Mouse (Mus musculus) bone marrow, adult 2 months (tissue): ENCODE measurements around the gene B3gnt6. TPM values are rescaled to one million over a fixed set of nuclear protein-coding genes. Genes with fewer than 3 reads are reported as not detected.
A peak's percentile ranks its signal among the peaks of the same experiment; 100 is the strongest.

Experiments used
- H3K27ac ChIP-seq: fragments of 200-500 bp; 2 replicates; pipeline ENCODE4 v1.5.1; 2012; ENCODE audit warnings: low read depth, mild to moderate bottlenecking, control low read depth, inconsistent platforms, low read length; ENCODE audit not compliant: control insufficient read depth, poor library complexity, insufficient read depth
- H3K4me1 ChIP-seq: fragments of 200-500 bp; 2 replicates; pipeline ENCODE4 v1.6.1; 2011; ENCODE audit warnings: low read length; ENCODE audit not compliant: control insufficient read depth, insufficient read depth
- H3K4me3 ChIP-seq: fragments of 200-500 bp; replicated peaks from 2 replicates; pipeline ENCODE3; 2011; ENCODE audit warnings: mild to moderate bottlenecking, low read depth, low read length, control low read depth; ENCODE audit not compliant: control insufficient read depth
- CTCF ChIP-seq: fragments of 200-500 bp; IDR thresholded peaks from 2 replicates; pipeline ENCODE4 v1.5.1; 2011; ENCODE audit warnings: low read length, control low read depth; ENCODE audit not compliant: control insufficient read depth, insufficient read depth
- POLR2A ChIP-seq: fragments of 200-500 bp; IDR thresholded peaks from 2 replicates; pipeline ENCODE4 v1.6.1; 2011; ENCODE audit warnings: low read depth, mild to moderate bottlenecking, control low read depth, low read length, borderline replicate concordance; ENCODE audit not compliant: control insufficient read depth
- WGBS: fragments of 180-500 bp; shearing (Covaris S2); methylation state at CpG from one replicate; pipeline ENCODE4 v1.1.7; 2018; 5-methylcytosine and 5-hydroxymethylcytosine counted together
- polyA plus RNA-seq: library from polyadenylated mRNA; stranded (reverse); fragments of >200 nt; gene quantifications from 2 replicates; pipeline ENCODE4 v1.2.4, GENCODE M21; 2011; ENCODE audit warnings: low replicate concordance; ENCODE audit not compliant: missing spikeins, insufficient read depth, insufficient read length

The B3gnt6 gene
- polyA plus RNA-seq, 1 experiment, result 0.62 TPM

DNA sequence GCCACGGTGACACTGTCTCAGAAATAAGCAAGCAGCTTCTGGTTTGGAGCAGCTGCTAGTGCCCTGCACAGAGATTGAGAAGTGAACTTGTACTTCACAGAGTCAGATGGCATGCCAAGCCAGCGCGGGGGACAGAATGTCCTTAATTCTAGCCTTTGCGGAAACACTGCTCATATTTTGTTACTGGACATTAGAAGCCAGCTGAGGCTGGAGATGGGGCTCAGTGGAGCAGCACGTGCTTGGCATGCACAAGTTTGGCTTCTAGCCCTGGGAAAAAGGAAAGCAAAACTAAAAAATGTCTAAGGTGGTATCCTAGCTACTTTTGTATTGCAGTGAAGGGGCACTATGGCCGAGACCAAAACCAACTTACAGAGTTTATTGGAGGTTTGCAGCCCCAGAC lies 14.0 kb downstream of the B3gnt6 start:
- H3K27ac ChIP-seq, result no peak overlapping the region
- no peaks in the 10 kb centered on the region; the same call in 1 of the 2 replicates for H3K4me1 ChIP-seq
- TF ChIP-seq POLR2A, result no peak
- TF ChIP-seq CTCF, result no peak
- no peak overlapping the region for H3K4me3 ChIP-seq
- WGBS, result 54% methylated on average over 6 of the region's 6 CpGs

DNA sequence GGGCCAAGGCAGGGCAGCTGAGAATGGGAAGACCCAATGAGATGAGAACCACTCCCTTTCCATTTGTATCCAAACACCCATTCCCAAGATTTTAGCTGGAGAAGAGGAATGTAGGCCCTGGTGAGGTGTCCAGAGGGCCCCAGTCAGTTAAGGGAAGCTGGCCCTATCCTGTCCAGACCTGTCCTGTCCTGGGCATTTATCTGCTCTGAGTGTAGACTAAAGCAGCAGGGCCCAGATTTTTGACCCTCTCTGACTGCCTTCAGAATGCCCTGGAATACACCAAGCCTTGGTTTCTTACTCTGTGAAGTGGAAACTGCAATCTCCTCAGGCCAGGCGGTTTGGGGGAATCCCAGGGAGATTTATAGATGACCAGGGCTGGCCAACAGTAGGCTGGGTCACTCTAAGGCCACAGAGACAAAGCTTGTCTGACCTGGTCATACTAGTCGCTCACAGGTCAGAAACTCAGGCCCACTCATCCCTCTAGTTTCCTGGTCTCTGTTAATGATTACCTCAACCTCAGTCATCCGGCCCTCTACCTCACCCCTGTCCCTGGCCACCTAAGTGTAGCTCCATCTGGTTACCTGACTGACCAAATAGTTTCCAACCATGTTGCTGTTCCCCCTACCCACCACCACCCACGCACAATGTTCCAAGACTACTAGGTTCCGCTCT lies 20.6 kb downstream of the B3gnt6 start:
- Histone ChIP-seq H3K4me1 (peaks cover 2% of the 10 kb centered on the region), H3K27ac (peak overlapping the region; percentile 70), H3K4me3 (peak overlapping the region; percentile 91)
- TF ChIP-seq POLR2A, result no peak
- no peak for TF ChIP-seq CTCF
- whole genome bisulfite sequencing, result 88% methylated on average over 5 of the region's 5 CpGs

DNA sequence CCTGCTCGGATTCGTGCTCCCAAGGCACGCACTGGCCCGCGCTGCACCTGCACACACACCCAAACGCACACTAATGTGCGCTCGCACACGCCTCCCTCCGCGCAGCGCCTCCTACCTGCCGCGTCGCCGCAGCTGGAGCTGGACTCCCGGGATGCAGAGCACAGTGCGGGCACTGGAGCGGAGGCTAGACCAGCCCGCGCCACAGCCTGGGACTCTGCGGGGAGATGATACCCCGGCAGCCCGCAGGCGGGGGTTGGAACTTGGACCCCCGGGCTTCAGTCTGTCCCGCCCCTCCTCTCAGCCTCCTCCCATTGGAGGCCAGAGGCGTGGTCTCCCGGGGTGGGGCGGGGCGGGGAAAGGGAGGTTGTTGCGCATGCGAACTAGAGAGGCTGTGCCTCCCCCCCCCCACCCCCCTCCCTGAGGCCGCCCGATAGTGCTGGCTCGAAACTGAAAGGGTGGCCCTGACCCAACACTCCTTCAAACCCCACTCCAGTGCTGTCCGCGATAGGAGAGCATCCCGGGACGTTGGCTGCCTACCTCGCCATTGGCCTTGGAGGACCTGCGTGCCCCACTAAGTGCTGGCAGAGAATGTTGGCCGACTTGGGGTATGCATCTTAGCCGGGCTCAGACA lies 21.2 kb downstream of the B3gnt6 start, which contains the start of gene Capn5:
Capn5 (minus strand) TSS at position 346 of the 631 bp plus-strand sequence.
- Histone ChIP-seq H3K27ac (peak within 1 kb of the TSS; percentile 76), H3K4me1 (peaks cover 3% of the 10 kb centered on the region), H3K4me3 (peak within 1 kb of the TSS; percentile 91)
- TF ChIP-seq POLR2A (peak; percentile 88), CTCF (peak; percentile 52; the same call in 1 of the 2 replicates)
- WGBS, result 1% methylated on average over 44 of the region's 44 CpGs

DNA sequence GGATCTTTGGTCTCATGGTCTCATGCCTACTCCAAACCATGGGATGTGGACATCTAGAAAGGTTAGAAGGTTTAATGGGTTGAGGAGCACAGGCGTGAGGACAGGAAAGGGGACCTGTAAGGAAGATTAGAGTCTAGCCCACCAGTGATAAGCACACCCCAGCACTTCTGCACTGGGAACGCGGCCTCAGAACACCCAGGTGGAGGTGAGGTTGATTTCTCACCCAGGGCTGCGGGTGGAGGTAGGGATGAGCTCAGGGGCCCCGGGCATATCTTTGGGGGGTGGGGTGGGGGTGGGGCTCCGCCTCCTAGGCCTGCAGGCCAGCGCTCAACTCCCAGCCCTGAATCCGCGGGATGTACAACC lies 21.7 kb downstream of the B3gnt6 start:
- WGBS, result 7% methylated on average over 9 of the region's 9 CpGs
- peak overlapping the region; percentile 76 for H3K27ac ChIP-seq
- H3K4me1 ChIP-seq, result peaks cover 3% of the 10 kb centered on the region

DNA sequence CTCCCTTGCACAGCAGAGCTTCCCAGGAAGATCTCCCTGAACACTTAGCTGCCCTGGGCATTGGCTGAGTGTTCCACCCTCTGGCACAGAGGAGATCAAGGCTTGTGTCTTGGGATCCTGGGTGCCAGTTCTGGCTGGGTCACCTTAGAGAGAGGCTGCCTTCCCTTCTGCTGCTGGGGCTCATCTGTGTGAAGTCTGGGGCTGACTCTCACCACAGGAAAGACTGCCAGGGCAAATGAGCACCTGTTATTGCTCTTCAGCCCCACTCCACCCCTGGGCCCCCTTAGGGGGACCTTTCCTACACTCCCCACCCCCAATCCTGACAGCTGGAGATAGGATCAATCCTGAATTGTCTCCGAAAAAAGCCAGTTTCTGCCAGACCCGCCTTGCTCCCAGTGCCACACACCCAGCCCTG lies 22.2 kb downstream of the B3gnt6 start:
- H3K4me3 ChIP-seq, result peak overlapping the region; percentile 57
- H3K27ac ChIP-seq, result peak overlapping the region; percentile 76
- H3K4me1 ChIP-seq, result peaks cover 3% of the 10 kb centered on the region
- WGBS, result 46% methylated on average over 2 of the region's 2 CpGs
- no peak for TF ChIP-seq POLR2A
- no peak for TF ChIP-seq CTCF

More for the DNA sequence above, 21.7 kb downstream of the B3gnt6 start:
- TF ChIP-seq POLR2A, result no peak
- peak overlapping the region; percentile 76 for H3K4me3 ChIP-seq

DNA sequence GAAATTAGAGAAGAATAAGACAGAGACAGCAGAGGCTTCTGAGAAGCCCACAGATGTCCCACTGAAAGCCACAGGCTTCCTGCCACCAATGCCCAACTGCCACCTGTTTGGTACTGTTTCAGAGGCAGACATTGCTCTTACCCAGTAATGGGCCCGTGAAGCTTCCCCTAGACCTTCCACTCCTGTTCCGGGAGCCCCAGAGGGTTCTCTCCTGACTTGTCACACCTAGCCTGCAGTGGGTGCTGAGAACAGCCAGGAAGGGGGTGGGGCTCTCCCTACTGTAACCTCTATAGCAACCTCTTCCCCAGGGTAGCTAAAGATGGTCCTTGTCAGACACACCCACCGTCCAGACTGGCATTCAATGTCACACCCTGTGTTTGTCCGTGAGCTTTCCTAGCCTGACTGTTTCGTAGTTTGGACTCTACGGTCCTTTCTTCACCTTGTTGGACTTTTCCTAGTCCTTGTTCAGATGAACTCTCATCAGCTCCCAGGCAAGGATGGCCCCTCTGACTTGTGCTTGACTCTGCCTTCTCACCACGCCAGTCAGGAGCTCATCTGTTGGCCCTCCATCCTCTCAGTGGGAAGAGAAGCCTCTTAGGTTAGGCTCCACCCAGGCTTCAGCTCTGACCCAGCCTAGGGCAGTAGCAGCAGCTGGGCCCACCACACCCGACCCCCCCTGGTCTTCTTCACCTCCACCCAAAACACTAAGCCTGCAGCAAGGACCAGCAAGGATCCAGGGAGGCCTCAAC lies 22.8 kb downstream of the B3gnt6 start:
- Histone ChIP-seq H3K4me3 (peak overlapping the region; percentile 57), H3K27ac (peak overlapping the region; percentile 76), H3K4me1 (peaks cover 3% of the 10 kb centered on the region)
- WGBS, result 49% methylated on average over 8 of the region's 8 CpGs
- TF ChIP-seq CTCF, result no peak
- no peak for TF ChIP-seq POLR2A

DNA sequence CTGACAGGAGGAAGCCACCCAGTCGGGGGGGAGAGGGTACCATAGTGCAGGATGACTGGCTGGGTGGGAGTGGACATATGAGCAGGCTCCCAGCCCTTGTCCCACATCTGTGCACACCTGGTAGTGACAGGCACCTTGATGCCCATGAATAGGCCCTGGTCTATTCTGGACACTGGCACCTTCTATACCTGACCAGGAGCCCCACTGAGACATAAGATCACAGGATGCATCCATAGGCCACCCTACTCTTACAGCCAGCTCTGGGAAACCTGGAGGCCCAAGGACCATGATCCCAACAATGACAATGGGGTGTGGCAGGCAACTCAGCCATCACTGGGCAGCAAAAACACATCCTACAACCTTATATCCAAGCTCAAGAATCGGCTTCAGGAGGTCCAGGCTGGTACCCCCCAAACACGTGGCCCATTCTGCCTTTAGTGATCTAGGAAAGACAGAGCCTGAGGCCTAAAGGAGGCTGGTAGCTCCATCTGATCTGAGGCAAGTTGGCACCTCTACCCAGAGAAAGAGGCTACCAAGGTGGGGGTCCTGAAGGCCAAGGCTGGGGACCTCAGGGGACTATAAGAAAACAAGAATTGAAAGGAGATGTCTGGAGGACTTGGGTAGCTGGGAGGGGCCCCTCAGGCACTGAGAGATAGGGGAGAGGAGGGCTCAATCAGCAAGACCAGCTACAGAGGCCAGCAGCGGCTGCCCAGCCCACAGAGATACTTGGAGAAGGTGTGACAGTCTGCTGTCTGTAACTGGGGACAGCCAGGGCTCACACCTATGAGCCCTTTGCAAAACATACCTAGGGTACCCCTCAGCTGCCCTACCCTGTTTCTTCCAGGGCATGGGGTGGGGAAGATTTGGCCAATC lies 24.2 kb downstream of the B3gnt6 start:
- H3K4me1 ChIP-seq, result peaks cover 7% of the 10 kb centered on the region
- WGBS, result 59% methylated on average over 4 of the region's 4 CpGs
- TF ChIP-seq CTCF (no peak), POLR2A (peak; percentile 53)
- peak overlapping the region; percentile 12 for H3K4me3 ChIP-seq
- peak overlapping the region; percentile 62 for H3K27ac ChIP-seq
